Mouse (Mus musculus) small intestine, adult 2 months (tissue): ENCODE data around the gene Ccdc151. TPM values are rescaled to one million over a fixed set of nuclear protein-coding genes. Genes with fewer than 3 reads are reported as not detected.

Source experiments
- H3K27ac ChIP-seq: fragments of 200-500 bp; 2 replicates; pipeline ENCODE4 v1.5.1; 2012; ENCODE audit warnings: low read depth, low read length, control low read depth, inconsistent platforms; ENCODE audit not compliant: insufficient read depth
- H3K27me3 ChIP-seq: fragments of 200-500 bp; 2 replicates; pipeline ENCODE4 v1.6.1; 2012; ENCODE audit warnings: mild to moderate bottlenecking, moderate library complexity, low read length, inconsistent platforms; ENCODE audit not compliant: control insufficient read depth, insufficient read depth
- H3K36me3 ChIP-seq: fragments of 200-500 bp; 2 replicates; pipeline ENCODE4 v1.6.1; 2012; ENCODE audit warnings: mild to moderate bottlenecking, low read length, control low read depth, inconsistent platforms; ENCODE audit not compliant: control insufficient read depth, insufficient read depth
- H3K4me1 ChIP-seq: fragments of 200-500 bp; 2 replicates; pipeline ENCODE4 v1.6.1; 2012; ENCODE audit warnings: low read length, inconsistent platforms, mixed read lengths; ENCODE audit not compliant: control insufficient read depth, insufficient read depth, insufficient read length
- H3K4me3 ChIP-seq: fragments of 200-500 bp; 2 replicates; pipeline ENCODE4 v1.5.1; 2012; ENCODE audit warnings: low read depth, mild to moderate bottlenecking, control low read depth, inconsistent platforms, low read length, moderate library complexity
- CTCF ChIP-seq: fragments of 200-500 bp; IDR thresholded peaks from 2 replicates; pipeline ENCODE4 v1.5.1; 2012; ENCODE audit warnings: low read depth, mild to moderate bottlenecking, control low read depth, inconsistent platforms, low read length, moderate library complexity, mixed read lengths; ENCODE audit not compliant: insufficient replicate concordance, insufficient read length; ENCODE audit errors: extremely low read depth
- POLR2A ChIP-seq: fragments of 200-500 bp; IDR thresholded peaks from 2 replicates; pipeline ENCODE4 v1.6.1; 2012; ENCODE audit warnings: low read depth, mild to moderate bottlenecking, control low read depth, inconsistent platforms, low read length, moderate library complexity
- WGBS: fragments of 180-500 bp; shearing (Covaris S2); methylation state at CpG from one replicate; pipeline ENCODE4 v1.1.7; 2018; 5-methylcytosine and 5-hydroxymethylcytosine counted together
- polyA plus RNA-seq: library from polyadenylated mRNA; depleted of rRNA; stranded (reverse); fragments of >200 nt; gene quantifications from 2 replicates; pipeline ENCODE4 v1.2.3, GENCODE M21; 2012

Ccdc151 gene
- polyA plus RNA-seq, 1 experiment: not detected

GRCm38 (mm10) chr9:22016245-22016644 is 13.8 kb upstream of the Ccdc151 start:
- H3K36me3 ChIP-seq: peaks cover 29% of the 10 kb centered on the region
- 76% methylated on average over 10 of the region's 10 CpGs for WGBS
- no peaks in the 10 kb centered on the region for H3K4me1 ChIP-seq
- no peak for TF ChIP-seq POLR2A
- TF ChIP-seq CTCF: no peak
- H3K27me3 ChIP-seq: no peaks in the 10 kb centered on the region
- H3K27ac ChIP-seq: no peak overlapping the region
- no peak overlapping the region for H3K4me3 ChIP-seq

GRCm38 (mm10) chr9:22012731-22013130 is 10.3 kb upstream of the Ccdc151 start:
- H3K27me3 ChIP-seq: no peaks in the 10 kb centered on the region
- TF ChIP-seq CTCF (no peak), POLR2A (no peak)
- H3K4me1 ChIP-seq: no peaks in the 10 kb centered on the region
- no peak overlapping the region for H3K4me3 ChIP-seq
- H3K27ac ChIP-seq: no peak overlapping the region
- WGBS: 90% methylated on average over 13 of the region's 13 CpGs
- H3K36me3 ChIP-seq: peaks cover 63% of the 10 kb centered on the region

- TF ChIP-seq POLR2A (no peak), CTCF (no peak)
Observed at GRCm38 (mm10) chr9:22011055-22011454, 8.6 kb upstream of the Ccdc151 start.

GRCm38 (mm10) chr9:22004546-22004945 is 2.1 kb upstream of the Ccdc151 start:
- Histone ChIP-seq H3K27me3 (no peaks in the 10 kb centered on the region), H3K4me3 (no peak overlapping the region), H3K27ac (no peak overlapping the region), H3K4me1 (peaks cover 10% of the 10 kb centered on the region), H3K36me3 (peaks cover 42% of the 10 kb centered on the region)
- TF ChIP-seq POLR2A: no peak
- no peak for TF ChIP-seq CTCF
- 69% methylated on average over 12 of the region's 12 CpGs for WGBS

More at GRCm38 (mm10) chr9:22011055-22011454, 8.6 kb upstream of the Ccdc151 start:
- Histone ChIP-seq H3K27me3 (no peaks in the 10 kb centered on the region), H3K36me3 (peaks cover 72% of the 10 kb centered on the region), H3K27ac (no peak overlapping the region), H3K4me1 (no peaks in the 10 kb centered on the region), H3K4me3 (no peak overlapping the region)
- WGBS: 77% methylated on average over 5 of the region's 5 CpGs

GRCm38 (mm10) chr9:22003163-22003554 is 725 bp upstream of the Ccdc151 start:
- Histone ChIP-seq H3K27ac (peak overlapping the region; percentile 52), H3K4me3 (peak overlapping the region; percentile 68), H3K36me3 (peaks cover 29% of the 10 kb centered on the region), H3K27me3 (no peaks in the 10 kb centered on the region), H3K4me1 (peaks cover 10% of the 10 kb centered on the region)
- TF ChIP-seq CTCF (no peak), POLR2A (no peak)
- WGBS: under 1% methylated on average over 18 of the region's 18 CpGs

- H3K27me3 ChIP-seq: no peaks in the 10 kb centered on the region
- WGBS: 87% methylated on average over 4 of the region's 4 CpGs
- TF ChIP-seq POLR2A (no peak), CTCF (no peak)
Observed at GRCm38 (mm10) chr9:22001633-22002032, 801 bp downstream of the Ccdc151 start.

GRCm38 (mm10) chr9:22000296-22000695 is 2.1 kb downstream of the Ccdc151 start:
- TF ChIP-seq POLR2A (no peak), CTCF (no peak)
- WGBS: 94% methylated on average over 6 of the region's 6 CpGs
- Histone ChIP-seq H3K4me3 (no peak overlapping the region), H3K4me1 (peaks cover 10% of the 10 kb centered on the region), H3K27ac (no peak overlapping the region), H3K36me3 (peaks cover 10% of the 10 kb centered on the region), H3K27me3 (no peaks in the 10 kb centered on the region)

More at GRCm38 (mm10) chr9:22001633-22002032, 801 bp downstream of the Ccdc151 start:
- Histone ChIP-seq H3K36me3 (peaks cover 21% of the 10 kb centered on the region), H3K4me3 (no peak overlapping the region), H3K4me1 (peaks cover 10% of the 10 kb centered on the region), H3K27ac (no peak overlapping the region)
